11 mouse cellular contexts compared by ENCODE assay signal in genomic region chr5:113703803-113704585, GRCm38 (mm10). TPM values are rescaled to one million over a fixed set of nuclear protein-coding genes. Genes with fewer than 3 reads are reported as not detected.
A peak's percentile ranks its signal among the peaks of the same experiment; 100 is the strongest.
DNase-seq lines count a peak whose midpoint lies in the region; ATAC-seq and TF ChIP-seq lines count a peak whose summit lies in the region.
"Had no signal": no experiment of that assay in that cellular context is flagged by ENCODE, and none has a peak within 500 bp of the region (broad histone marks: within the 10 kb centered on the region; RNA-seq: fewer than 3 reads in every experiment).

No protein-coding gene starts in this region.

- DNase-seq in layer of hippocampus, adult 2 months (ENCODE audit: low spot score in 2 of 2), result no peak
- no peak for DNase-seq in layer of hippocampus, adult 18-20 months (ENCODE audit: low spot score in 2 of 2)
- peak; percentile 9 for DNase-seq in heart, postnatal 0 days (ENCODE audit: low spot score)
- no peak for DNase-seq in spleen, postnatal 14 days (ENCODE audit: low spot score in 2 of 2)

- peak; percentile 65; the same call in 1 of the 2 replicates for TF ChIP-seq EP300 in heart, postnatal 0 days (IDR thresholded peaks at IDR 0.05; ENCODE audit: low read depth)

- no peak overlapping the region for H3K4me3 ChIP-seq in layer of hippocampus, adult 2 months
- no peak overlapping the region for H3K4me3 ChIP-seq in heart, postnatal 0 days (ENCODE audit: low read depth, low read length)
- no peak overlapping the region for H3K4me3 ChIP-seq in hindbrain, embryonic 16.5 days (ENCODE audit: low read length)
- no peak overlapping the region for H3K4me3 ChIP-seq in midbrain, embryonic 15.5 days
- H3K4me3 ChIP-seq: neural tube, embryonic 12.5 days had no signal

- H3K27me3 ChIP-seq in heart, postnatal 0 days (ENCODE audit: control insufficient read depth, insufficient read depth, low read length), result 0 out of 2 replicates have a peak, but pooled peaks cover 9% of the 10 kb centered on the region
- H3K27me3 ChIP-seq in hindbrain, embryonic 16.5 days (replicated peaks; ENCODE audit: control insufficient read depth, insufficient read depth, low read length), result no peaks in the 10 kb centered on the region
- no peaks in the 10 kb centered on the region for H3K27me3 ChIP-seq in midbrain, embryonic 15.5 days (replicated peaks)
- H3K27me3 ChIP-seq: neural tube, embryonic 12.5 days had no signal

- H3K36me3 ChIP-seq in heart, postnatal 0 days (replicated peaks; ENCODE audit: control insufficient read depth, insufficient read depth, low read length), result no peaks in the 10 kb centered on the region
- H3K36me3 ChIP-seq in hindbrain, embryonic 16.5 days (ENCODE audit: control insufficient read depth, insufficient read depth, low read length), result no peaks in the 10 kb centered on the region
- H3K36me3 ChIP-seq in midbrain, embryonic 15.5 days (replicated peaks), result no peaks in the 10 kb centered on the region
- H3K36me3 ChIP-seq: neural tube, embryonic 12.5 days had no signal

- 0 out of 2 replicates have a peak overlapping the region, but pooled peaks have one; percentile 10 for H3K27ac ChIP-seq in layer of hippocampus, adult 2 months
- no peak overlapping the region for H3K27ac ChIP-seq in heart, postnatal 0 days (ENCODE audit: low read depth)
- H3K27ac ChIP-seq in hindbrain, embryonic 16.5 days (ENCODE audit: low read depth, low read length), result peak overlapping the region; percentile 62
- H3K27ac ChIP-seq in midbrain, embryonic 15.5 days, result peak overlapping the region; percentile 66
- H3K27ac ChIP-seq: neural tube, embryonic 12.5 days had no signal

- no peak overlapping the region for H3K9ac ChIP-seq in heart, postnatal 0 days (replicated peaks; ENCODE audit: low read depth, low read length)
- no peak overlapping the region for H3K9ac ChIP-seq in hindbrain, embryonic 16.5 days (ENCODE audit: low read depth, low read length)
- no peak overlapping the region for H3K9ac ChIP-seq in midbrain, embryonic 15.5 days
- H3K9ac ChIP-seq: neural tube, embryonic 12.5 days had no signal

- H3K4me1 ChIP-seq in heart, postnatal 0 days (ENCODE audit: control insufficient read depth, insufficient read depth), result no peaks in the 10 kb centered on the region
- H3K4me1 ChIP-seq in hindbrain, embryonic 16.5 days (ENCODE audit: control insufficient read depth, insufficient read depth, low read depth, low read length), result peaks cover 12% of the 10 kb centered on the region
- H3K4me1 ChIP-seq in midbrain, embryonic 15.5 days, result peaks cover 21% of the 10 kb centered on the region

- ATAC-seq in heart, postnatal 0 days (ENCODE audit: insufficient read depth, low read depth), result peak; percentile 70; the same call in 1 of the 2 replicates
- peak; percentile 77 for ATAC-seq in hindbrain, embryonic 16.5 days
- ATAC-seq in midbrain, embryonic 15.5 days (replicated peaks), result no peak; the same call in 1 of the 2 replicates
- no peak for ATAC-seq in megakaryocyte-erythroid progenitor cell, adult 5-6 weeks (replicated peaks; ENCODE audit: low FRiP score, low TSS enrichment, poor library complexity, severe bottlenecking)

- H3K4me2 ChIP-seq in heart, postnatal 0 days (ENCODE audit: low read depth, low read length), result no peak overlapping the region
- no peak overlapping the region for H3K4me2 ChIP-seq in hindbrain, embryonic 16.5 days (ENCODE audit: low read length)
- no peak overlapping the region for H3K4me2 ChIP-seq in midbrain, embryonic 15.5 days
- H3K4me2 ChIP-seq: neural tube, embryonic 12.5 days had no signal

- H3K9me3 ChIP-seq in heart, postnatal 0 days (replicated peaks; ENCODE audit: control insufficient read depth, low read length), result no peaks in the 10 kb centered on the region
- H3K9me3 ChIP-seq in hindbrain, embryonic 16.5 days (ENCODE audit: control insufficient read depth, low read length), result no peaks in the 10 kb centered on the region
- H3K9me3 ChIP-seq in midbrain, embryonic 15.5 days, result no peaks in the 10 kb centered on the region
- H3K9me3 ChIP-seq: neural tube, embryonic 12.5 days had no signal

- 49% methylated on average over 21 of the region's 21 CpGs for WGBS in heart, postnatal 0 days
- 36% methylated on average over 21 of the region's 21 CpGs for WGBS in hindbrain, embryonic 16.5 days
- WGBS in midbrain, embryonic 15.5 days, result 32% methylated on average over 21 of the region's 21 CpGs

- TF ChIP-seq CTCF in layer of hippocampus, adult 2 months (conservative IDR thresholded peaks at IDR 0.05), result no peak
- no peak for TF ChIP-seq CTCF in heart, postnatal 0 days (IDR thresholded peaks at IDR 0.05; ENCODE audit: low read depth)

RNA-seq across cellular contexts. Expression of gene 1700069L16Rik, which starts 20.6 kb away (rescaled TPM):
- not detected for total RNA-seq in layer of hippocampus, adult 2 months (2021)
- total RNA-seq in layer of hippocampus, adult 18-20 months (2021), result not detected
- total RNA-seq in heart, postnatal 0 days (2014; rRNA removed; ENCODE audit: low replicate concordance), result not detected in 2 replicates
- not detected in 2 replicates for polyA plus RNA-seq in heart, postnatal 0 days (2015; fragmentation: Nextera tagmentation; extraction: Ambion mirVana)
- polyA plus RNA-seq in hindbrain, embryonic 16.5 days (2015; fragmentation: Nextera tagmentation; extraction: Ambion mirVana), result not detected in 2 replicates
- polyA plus RNA-seq in midbrain, embryonic 15.5 days (2015; fragmentation: Nextera tagmentation; extraction: Ambion mirVana), result not detected in 2 replicates
- total RNA-seq in megakaryocyte-erythroid progenitor cell, adult 5-6 weeks (2014; fragmentation: Nextera tagmentation), result not detected in 2 replicates
- not detected in 2 replicates for total RNA-seq in megakaryocyte-erythroid progenitor cell, adult 5-6 weeks (2017)
- total RNA-seq: left cerebral cortex, adult 18-20 months had no signal
- polyA plus RNA-seq: liver, embryonic 16.5 days; neural tube, embryonic 12.5 days; small intestine, adult 2 months had no signal

RNA-seq across cellular contexts. Expression of gene Ficd, which starts 31.6 kb away (rescaled TPM):
- total RNA-seq in layer of hippocampus, adult 2 months (2021), result 10 to 100 TPM; 12.2 to 12.5 TPM
- total RNA-seq in layer of hippocampus, adult 18-20 months (2021), result 10 to 100 TPM; 13.4 to 14.1 TPM
- total RNA-seq in heart, postnatal 0 days (2014; rRNA removed; ENCODE audit: low replicate concordance), result 5.5 and 7.1 TPM in 2 replicates
- polyA plus RNA-seq in heart, postnatal 0 days (2015; fragmentation: Nextera tagmentation; extraction: Ambion mirVana), result 4.1 and 5.3 TPM in 2 replicates
- 10.9 and 11.1 TPM in 2 replicates for polyA plus RNA-seq in hindbrain, embryonic 16.5 days (2015; fragmentation: Nextera tagmentation; extraction: Ambion mirVana)
- 10.4 and 10.7 TPM in 2 replicates for polyA plus RNA-seq in midbrain, embryonic 15.5 days (2015; fragmentation: Nextera tagmentation; extraction: Ambion mirVana)
- 1.6 and 2.0 TPM in 2 replicates for total RNA-seq in megakaryocyte-erythroid progenitor cell, adult 5-6 weeks (2014; fragmentation: Nextera tagmentation)
- total RNA-seq in megakaryocyte-erythroid progenitor cell, adult 5-6 weeks (2017), result 0.23 and 0.80 TPM in 2 replicates

RNA-seq across cellular contexts. Expression of gene Cmklr1, which starts 53.8 kb away (rescaled TPM):
- 1 to 10 TPM; 3.3 to 4.5 TPM for total RNA-seq in layer of hippocampus, adult 2 months (2021)
- total RNA-seq in layer of hippocampus, adult 18-20 months (2021), result 1 to 10 TPM; 4.6 to 4.8 TPM
- 4.8 and 6.9 TPM in 2 replicates for total RNA-seq in heart, postnatal 0 days (2014; rRNA removed; ENCODE audit: low replicate concordance)
- 2.0 and 2.9 TPM in 2 replicates for polyA plus RNA-seq in heart, postnatal 0 days (2015; fragmentation: Nextera tagmentation; extraction: Ambion mirVana)
- 1.2 and 1.6 TPM in 2 replicates for polyA plus RNA-seq in hindbrain, embryonic 16.5 days (2015; fragmentation: Nextera tagmentation; extraction: Ambion mirVana)
- polyA plus RNA-seq in midbrain, embryonic 15.5 days (2015; fragmentation: Nextera tagmentation; extraction: Ambion mirVana), result 2.0 and 2.8 TPM in 2 replicates
- total RNA-seq in megakaryocyte-erythroid progenitor cell, adult 5-6 weeks (2014; fragmentation: Nextera tagmentation), result 0.48 and 2.2 TPM in 2 replicates
- total RNA-seq in megakaryocyte-erythroid progenitor cell, adult 5-6 weeks (2017), result 0.23 TPM in 1 of 2 replicates, not detected in the other

Comparison
In these comparisons a context has a peak if more than half of its experiments do, and no peak if none do; other contexts are left out.
1. ATAC-seq: peak in heart, postnatal 0 days (single experiment) and hindbrain, embryonic 16.5 days (single experiment); none in midbrain, embryonic 15.5 days (single experiment) and megakaryocyte-erythroid progenitor cell, adult 5-6 weeks (single experiment).